Comparison of ENCODE assay signal across 12 mouse cellular contexts in the genomic region with DNA sequence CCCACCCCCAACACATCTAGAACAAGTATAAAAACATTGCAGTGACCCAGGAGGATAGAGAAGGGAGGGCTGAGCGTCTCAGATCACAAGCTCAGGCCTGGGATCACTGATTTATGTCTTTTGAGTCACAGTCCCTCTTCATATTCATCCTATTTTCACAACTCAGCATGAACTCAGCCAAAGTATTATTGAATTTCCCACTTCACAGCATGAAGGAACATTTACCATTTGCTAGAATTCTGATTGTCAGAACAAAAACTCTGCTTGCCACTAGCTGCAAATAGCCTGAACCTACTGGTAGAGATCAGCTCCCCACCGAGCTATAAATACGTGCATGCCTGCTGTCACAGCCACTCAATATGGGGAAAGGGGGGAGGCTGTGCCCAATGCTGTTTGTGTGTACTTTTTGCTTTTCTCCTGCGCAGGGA. TPM values are rescaled to one million over a fixed set of nuclear protein-coding genes. Genes with fewer than 3 reads are reported as not detected.
DNase-seq lines count a peak whose midpoint lies in the region; ATAC-seq and TF ChIP-seq lines count a peak whose summit lies in the region.
"Had no signal": no experiment of that assay in that cellular context is flagged by ENCODE, and none has a peak within 500 bp of the region (broad histone marks: within the 10 kb centered on the region; RNA-seq: fewer than 3 reads in every experiment).

No protein-coding gene starts in this region.

- H3K27ac ChIP-seq in forebrain, postnatal 0 days (ENCODE audit: low read depth, low read length) = no peak overlapping the region
- no peak overlapping the region for H3K27ac ChIP-seq in forebrain, embryonic 15.5 days (replicated peaks)
- no peak overlapping the region for H3K27ac ChIP-seq in midbrain, embryonic 11.5 days (ENCODE audit: low read depth, low read length)
- H3K27ac ChIP-seq in midbrain, embryonic 10.5 days (replicated peaks) = no peak overlapping the region
- H3K27ac ChIP-seq in hindbrain, postnatal 0 days = no peak overlapping the region
- H3K27ac ChIP-seq: limb, embryonic 10.5 days had no signal

- H3K9ac ChIP-seq in forebrain, postnatal 0 days = no peak overlapping the region
- no peak overlapping the region for H3K9ac ChIP-seq in forebrain, embryonic 15.5 days (replicated peaks)
- no peak overlapping the region for H3K9ac ChIP-seq in midbrain, embryonic 11.5 days (ENCODE audit: low read length)
- no peak overlapping the region for H3K9ac ChIP-seq in hindbrain, postnatal 0 days (replicated peaks; ENCODE audit: low read length)
- H3K9ac ChIP-seq: lung, embryonic 14.5 days had no signal

- no peak for TF ChIP-seq CTCF in forebrain, postnatal 0 days (IDR thresholded peaks at IDR 0.05; ENCODE audit: low read depth)
- TF ChIP-seq CTCF in hindbrain, postnatal 0 days (IDR thresholded peaks at IDR 0.05; ENCODE audit: low read depth) = no peak

- 31% methylated on average over 4 of the region's 4 CpGs for WGBS in forebrain, postnatal 0 days
- WGBS in forebrain, embryonic 15.5 days = 29% methylated on average over 4 of the region's 4 CpGs
- WGBS in midbrain, embryonic 11.5 days = 38% methylated on average over 4 of the region's 4 CpGs
- WGBS in midbrain, embryonic 10.5 days = 33% methylated on average over 4 of the region's 4 CpGs
- WGBS in hindbrain, postnatal 0 days = 16% methylated on average over 4 of the region's 4 CpGs

- ATAC-seq in forebrain, postnatal 0 days = peak; percentile 78
- ATAC-seq in forebrain, embryonic 15.5 days (replicated peaks) = no peak; the same call in 1 of the 2 replicates
- ATAC-seq in midbrain, embryonic 11.5 days (ENCODE audit: low FRiP score) = peak; percentile 64; the same call in 1 of the 2 replicates
- 0 out of 2 replicates have a peak, but pooled peaks have one; percentile 43 for ATAC-seq in hindbrain, postnatal 0 days

- H3K4me3 ChIP-seq in forebrain, postnatal 0 days (ENCODE audit: low read depth, low read length) = no peak overlapping the region
- H3K4me3 ChIP-seq in forebrain, embryonic 15.5 days = no peak overlapping the region
- H3K4me3 ChIP-seq in midbrain, embryonic 11.5 days (ENCODE audit: low read depth, low read length) = no peak overlapping the region
- H3K4me3 ChIP-seq in midbrain, embryonic 10.5 days = no peak overlapping the region
- H3K4me3 ChIP-seq in hindbrain, postnatal 0 days (ENCODE audit: low read length) = no peak overlapping the region
- H3K4me3 ChIP-seq: limb, embryonic 10.5 days had no signal

- no peak for DNase-seq in forebrain, postnatal 0 days
- DNase-seq in midbrain, embryonic 11.5 days (ENCODE audit: low spot score, missing footprints) = peak; percentile 79
- no peak for DNase-seq in midbrain, embryonic 10.5 days (ENCODE audit: low spot score)
- DNase-seq in hindbrain, postnatal 0 days (ENCODE audit: low spot score) = peak; percentile 47
- no peak for DNase-seq in spleen, postnatal 4 days (ENCODE audit: low spot score in 2 of 2)
- DNase-seq in ovary, postnatal 14 days (ENCODE audit: low spot score) = no peak
- DNase-seq in right cerebral cortex, adult 2 months (ENCODE audit: low spot score in 2 of 2) = no peak
- DNase-seq: kidney, postnatal 10 days; lung, embryonic 14.5 days had no signal

- no peaks in the 10 kb centered on the region for H3K9me3 ChIP-seq in forebrain, postnatal 0 days (ENCODE audit: low read length)
- H3K9me3 ChIP-seq in forebrain, embryonic 15.5 days = no peaks in the 10 kb centered on the region
- H3K9me3 ChIP-seq in midbrain, embryonic 11.5 days (ENCODE audit: control insufficient read depth, low read length) = no peaks in the 10 kb centered on the region
- H3K9me3 ChIP-seq in midbrain, embryonic 10.5 days (replicated peaks) = no peaks in the 10 kb centered on the region
- no peaks in the 10 kb centered on the region for H3K9me3 ChIP-seq in hindbrain, postnatal 0 days (ENCODE audit: low read length)
- H3K9me3 ChIP-seq: limb, embryonic 10.5 days had no signal

- no peaks in the 10 kb centered on the region for H3K36me3 ChIP-seq in forebrain, postnatal 0 days (ENCODE audit: insufficient read depth)
- no peaks in the 10 kb centered on the region for H3K36me3 ChIP-seq in forebrain, embryonic 15.5 days
- H3K36me3 ChIP-seq in midbrain, embryonic 11.5 days (ENCODE audit: control insufficient read depth, insufficient read depth, low read length) = no peaks in the 10 kb centered on the region
- H3K36me3 ChIP-seq in midbrain, embryonic 10.5 days = no peaks in the 10 kb centered on the region
- H3K36me3 ChIP-seq in hindbrain, postnatal 0 days (ENCODE audit: insufficient read depth, low read length) = no peaks in the 10 kb centered on the region
- H3K36me3 ChIP-seq: limb, embryonic 10.5 days had no signal

- H3K4me1 ChIP-seq in forebrain, postnatal 0 days (ENCODE audit: insufficient read depth) = no peaks in the 10 kb centered on the region
- no peaks in the 10 kb centered on the region for H3K4me1 ChIP-seq in forebrain, embryonic 15.5 days
- H3K4me1 ChIP-seq in midbrain, embryonic 11.5 days (ENCODE audit: control insufficient read depth, insufficient read depth, low read length) = no peaks in the 10 kb centered on the region
- no peaks in the 10 kb centered on the region for H3K4me1 ChIP-seq in midbrain, embryonic 10.5 days
- no peaks in the 10 kb centered on the region for H3K4me1 ChIP-seq in hindbrain, postnatal 0 days (ENCODE audit: insufficient read depth, low read length)
- H3K4me1 ChIP-seq: limb, embryonic 10.5 days had no signal

- no peaks in the 10 kb centered on the region for H3K27me3 ChIP-seq in forebrain, postnatal 0 days (ENCODE audit: insufficient read depth, low read length)
- no peaks in the 10 kb centered on the region for H3K27me3 ChIP-seq in forebrain, embryonic 15.5 days
- H3K27me3 ChIP-seq in midbrain, embryonic 11.5 days (ENCODE audit: control insufficient read depth, insufficient read depth, low read length) = no peaks in the 10 kb centered on the region
- no peaks in the 10 kb centered on the region for H3K27me3 ChIP-seq in midbrain, embryonic 10.5 days (ENCODE audit: low read depth, poor library complexity, severe bottlenecking)
- no peaks in the 10 kb centered on the region for H3K27me3 ChIP-seq in hindbrain, postnatal 0 days (ENCODE audit: insufficient read depth, low read length)

- no peak overlapping the region for H3K4me2 ChIP-seq in forebrain, postnatal 0 days (ENCODE audit: low read depth)
- no peak overlapping the region for H3K4me2 ChIP-seq in forebrain, embryonic 15.5 days (replicated peaks)
- H3K4me2 ChIP-seq in midbrain, embryonic 11.5 days = no peak overlapping the region
- H3K4me2 ChIP-seq in hindbrain, postnatal 0 days (ENCODE audit: low read depth, low read length) = no peak overlapping the region
- H3K4me2 ChIP-seq: lung, embryonic 14.5 days had no signal

RNA-seq across cellular contexts. Expression of a gene that starts 59.1 kb away (rescaled TPM):
- 1.2 and 2.4 TPM in 2 replicates for total RNA-seq in forebrain, postnatal 0 days (2014; rRNA removed)
- polyA plus RNA-seq in forebrain, postnatal 0 days (2015; fragmentation: Nextera tagmentation; extraction: Ambion mirVana) = 0.98 and 2.5 TPM in 2 replicates
- polyA plus RNA-seq in forebrain, embryonic 15.5 days (2015; fragmentation: Nextera tagmentation; extraction: Ambion mirVana) = 2.3 and 2.6 TPM in 2 replicates
- 19.2 and 20.1 TPM in 2 replicates for polyA plus RNA-seq in midbrain, embryonic 11.5 days (2014; fragmentation: Nextera tagmentation; extraction: Ambion mirVana)
- polyA plus RNA-seq in midbrain, embryonic 10.5 days (2016; fragmentation: Nextera tagmentation; extraction: Ambion mirVana) = 15.7 and 21.8 TPM in 2 replicates
- total RNA-seq in hindbrain, postnatal 0 days (2014; rRNA removed) = 0.16 and 0.25 TPM in 2 replicates
- 0.88 and 1.2 TPM in 2 replicates for polyA plus RNA-seq in hindbrain, postnatal 0 days (2015; fragmentation: Nextera tagmentation; extraction: Ambion mirVana)
- total RNA-seq: hematopoietic stem cell, adult 5-6 weeks had no signal
- polyA plus RNA-seq: limb, embryonic 10.5 days; lung, embryonic 14.5 days had no signal

Comparison
In these comparisons a context has a peak if more than half of its experiments do, and no peak if none do; other contexts are left out.
1. DNase-seq: peak in midbrain, embryonic 11.5 days (single experiment) and hindbrain, postnatal 0 days (single experiment); none in forebrain, postnatal 0 days (single experiment), midbrain, embryonic 10.5 days (single experiment), spleen, postnatal 4 days (0 of 2), ovary, postnatal 14 days (single experiment) and right cerebral cortex, adult 2 months (0 of 2).